Mouse (Mus musculus) liver, postnatal 0 days (tissue): Measurements from ENCODE around the gene Cdh15.

Experiments
- CTCF ChIP-seq: sonication (generic); IDR thresholded peaks from 2 replicates; pipeline ENCODE4 v1.5.1; 2016; ENCODE audit warnings: antibody characterized with exemption, low read depth
- EP300 ChIP-seq: IDR thresholded peaks from 2 replicates; pipeline ENCODE4 v1.6.1; 2016; ENCODE audit warnings: antibody characterized with exemption, low read depth, mild to moderate bottlenecking

DNA sequence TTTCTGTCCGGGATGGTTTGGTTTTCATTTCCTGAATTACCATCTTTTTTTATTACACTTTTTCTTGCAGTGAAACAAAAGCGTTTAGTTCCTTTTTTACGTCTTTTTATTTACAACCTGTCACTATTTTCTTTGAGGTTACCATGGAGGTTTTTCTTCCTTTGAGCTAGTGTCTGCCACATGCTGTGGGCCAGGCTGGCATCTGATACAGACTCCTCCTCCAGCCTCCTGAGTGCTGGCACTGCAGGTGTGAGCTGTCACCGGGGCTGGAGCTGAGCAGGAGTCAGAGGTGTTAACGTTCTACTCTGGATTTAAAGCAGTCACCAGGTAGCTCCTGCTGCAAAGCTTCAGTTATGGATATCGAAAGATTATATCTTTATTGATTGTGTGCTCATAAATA lies 25.4 kb downstream of the Cdh15 start:
- TF ChIP-seq CTCF (no peak), EP300 (no peak)
